Mouse (Mus musculus): ENCODE data around the gene Mta2. TPM values are rescaled to one million over a fixed set of nuclear protein-coding genes. Genes with fewer than 3 reads are reported as not detected.
A peak's percentile ranks its signal among the peaks of the same experiment; 100 is the strongest.

Gene Mta2
- polyA plus RNA-seq, 1 experiment from 2014 or later: 39.7 TPM

- no peaks in the 10 kb centered on the region for H3K9me3 ChIP-seq (ENCODE audit: control insufficient read depth, low read length)
- peak within 1 kb of the TSS; percentile 92 for H3K4me3 ChIP-seq (ENCODE audit: low read depth, low read length)
- H3K27ac ChIP-seq (replicated peaks; ENCODE audit: low read depth, low read length): peak within 1 kb of the TSS; percentile 99
- peak within 1 kb of the TSS; percentile 96 for H3K9ac ChIP-seq (ENCODE audit: low read depth, low read length)
- H3K36me3 ChIP-seq (ENCODE audit: control insufficient read depth, insufficient read depth, low read length): no peaks in the 10 kb centered on the region
- H3K27me3 ChIP-seq (replicated peaks; ENCODE audit: control insufficient read depth, insufficient read depth, low read length): no peaks in the 10 kb centered on the region
- H3K4me2 ChIP-seq (ENCODE audit: low read depth, low read length): peak within 1 kb of the TSS; percentile 81
- H3K4me1 ChIP-seq (ENCODE audit: control insufficient read depth, insufficient read depth, low read length): peaks cover 51% of the 10 kb centered on the region
- under 1% methylated on average over 23 of the region's 42 CpGs for WGBS
- ATAC-seq (ENCODE audit: low read depth) (peak; percentile 58), DNase-seq (ENCODE audit: low spot score) (peak; percentile 84)
Observed at GRCm38 (mm10) chr19:8989066-8989566, 47.4 kb downstream of the Mta2 start, which contains the start of gene Ahnak. Gene Ahnak, plus strand, starts transcription at chr19:8989284.

DNA sequence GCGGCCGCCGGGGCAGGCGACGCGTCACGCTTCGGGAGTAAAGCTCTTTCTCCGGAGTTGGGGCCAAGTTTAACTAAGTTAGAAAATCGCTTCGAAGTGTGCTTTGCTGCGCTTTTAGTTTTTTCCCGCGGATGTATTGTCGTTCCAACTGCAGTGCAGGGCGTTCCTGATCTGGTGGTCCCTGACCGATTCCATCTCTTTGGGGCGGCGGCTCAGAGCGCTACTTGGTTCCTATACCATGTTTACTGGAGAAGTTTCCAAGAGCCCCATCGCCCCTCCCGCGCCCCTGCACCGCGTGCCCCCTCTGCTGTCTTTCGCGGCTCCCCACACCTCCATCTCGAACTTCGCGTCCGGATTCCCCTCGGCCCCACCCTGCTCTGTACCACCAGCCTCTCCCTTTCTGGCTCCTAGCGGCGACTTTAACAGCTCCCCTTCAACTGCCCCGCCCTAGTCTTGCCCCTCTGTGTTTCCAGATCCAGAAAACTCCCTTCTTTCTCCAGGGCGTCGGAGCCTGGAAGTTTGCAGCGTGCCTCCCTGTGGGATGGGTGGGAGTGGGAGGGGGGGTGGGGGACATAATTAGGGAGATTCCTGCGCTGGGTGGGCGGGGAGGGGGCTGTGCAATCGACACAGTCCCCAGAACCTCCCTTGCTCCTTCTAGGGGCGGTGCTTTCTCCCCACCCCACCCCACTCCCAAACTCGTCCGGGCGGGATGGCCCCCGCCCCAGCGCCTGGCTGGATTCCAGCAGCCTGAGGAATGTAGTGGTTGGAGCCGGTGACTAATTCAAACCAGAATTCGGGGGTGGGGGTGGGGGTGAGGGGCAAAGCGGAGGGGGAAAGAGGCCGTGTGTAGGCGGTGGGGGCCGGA lies 48.1 kb downstream of the Mta2 start:
- under 1% methylated on average over 44 of the region's 53 CpGs for WGBS

GRCm38 (mm10) chr19:8990432-8991102 lies 48.9 kb downstream of the Mta2 start:
- Histone ChIP-seq H3K4me2 (ENCODE audit: low read depth, low read length) (peak overlapping the region; percentile 81), H3K4me1 (ENCODE audit: control insufficient read depth, insufficient read depth, low read length) (peaks cover 56% of the 10 kb centered on the region), H3K27me3 (replicated peaks; ENCODE audit: control insufficient read depth, insufficient read depth, low read length) (no peaks in the 10 kb centered on the region), H3K27ac (replicated peaks; ENCODE audit: low read depth, low read length) (peak overlapping the region; percentile 99), H3K9me3 (ENCODE audit: control insufficient read depth, low read length) (no peaks in the 10 kb centered on the region), H3K36me3 (ENCODE audit: control insufficient read depth, insufficient read depth, low read length) (no peaks in the 10 kb centered on the region), H3K4me3 (ENCODE audit: low read depth, low read length) (peak overlapping the region; percentile 92), H3K9ac (ENCODE audit: low read depth, low read length) (peak overlapping the region; percentile 96)
- 7% methylated on average over 14 of the region's 15 CpGs for WGBS
- no peak for DNase-seq (ENCODE audit: low spot score)
- peak; percentile 73 for ATAC-seq (ENCODE audit: low read depth)

More for the DNA sequence above, 48.1 kb downstream of the Mta2 start:
- Histone ChIP-seq H3K4me3 (ENCODE audit: low read depth, low read length) (peak overlapping the region; percentile 92), H3K27me3 (replicated peaks; ENCODE audit: control insufficient read depth, insufficient read depth, low read length) (no peaks in the 10 kb centered on the region), H3K36me3 (ENCODE audit: control insufficient read depth, insufficient read depth, low read length) (no peaks in the 10 kb centered on the region), H3K9ac (ENCODE audit: low read depth, low read length) (peak overlapping the region; percentile 96), H3K4me1 (ENCODE audit: control insufficient read depth, insufficient read depth, low read length) (peaks cover 53% of the 10 kb centered on the region), H3K4me2 (ENCODE audit: low read depth, low read length) (peak overlapping the region; percentile 81), H3K9me3 (ENCODE audit: control insufficient read depth, low read length) (no peaks in the 10 kb centered on the region), H3K27ac (replicated peaks; ENCODE audit: low read depth, low read length) (peak overlapping the region; percentile 99)
- peak; percentile 97 for DNase-seq (ENCODE audit: low spot score)
- ATAC-seq (ENCODE audit: low read depth): peak; percentile 84

- Histone ChIP-seq H3K4me2 (ENCODE audit: low read depth, low read length) (peak overlapping the region; percentile 81), H3K4me3 (ENCODE audit: low read depth, low read length) (peak overlapping the region; percentile 92), H3K4me1 (ENCODE audit: control insufficient read depth, insufficient read depth, low read length) (peaks cover 62% of the 10 kb centered on the region), H3K27me3 (replicated peaks; ENCODE audit: control insufficient read depth, insufficient read depth, low read length) (no peaks in the 10 kb centered on the region), H3K27ac (replicated peaks; ENCODE audit: low read depth, low read length) (peak overlapping the region; percentile 99), H3K9ac (ENCODE audit: low read depth, low read length) (peak overlapping the region; percentile 96), H3K9me3 (ENCODE audit: control insufficient read depth, low read length) (no peaks in the 10 kb centered on the region), H3K36me3 (ENCODE audit: control insufficient read depth, insufficient read depth, low read length) (no peaks in the 10 kb centered on the region)
- ATAC-seq (ENCODE audit: low read depth) (no peak), DNase-seq (ENCODE audit: low spot score) (no peak)
- 48% methylated on average over 4 of the region's 4 CpGs for WGBS
Observed at GRCm38 (mm10) chr19:8991245-8991870, 49.7 kb downstream of the Mta2 start.

DNA sequence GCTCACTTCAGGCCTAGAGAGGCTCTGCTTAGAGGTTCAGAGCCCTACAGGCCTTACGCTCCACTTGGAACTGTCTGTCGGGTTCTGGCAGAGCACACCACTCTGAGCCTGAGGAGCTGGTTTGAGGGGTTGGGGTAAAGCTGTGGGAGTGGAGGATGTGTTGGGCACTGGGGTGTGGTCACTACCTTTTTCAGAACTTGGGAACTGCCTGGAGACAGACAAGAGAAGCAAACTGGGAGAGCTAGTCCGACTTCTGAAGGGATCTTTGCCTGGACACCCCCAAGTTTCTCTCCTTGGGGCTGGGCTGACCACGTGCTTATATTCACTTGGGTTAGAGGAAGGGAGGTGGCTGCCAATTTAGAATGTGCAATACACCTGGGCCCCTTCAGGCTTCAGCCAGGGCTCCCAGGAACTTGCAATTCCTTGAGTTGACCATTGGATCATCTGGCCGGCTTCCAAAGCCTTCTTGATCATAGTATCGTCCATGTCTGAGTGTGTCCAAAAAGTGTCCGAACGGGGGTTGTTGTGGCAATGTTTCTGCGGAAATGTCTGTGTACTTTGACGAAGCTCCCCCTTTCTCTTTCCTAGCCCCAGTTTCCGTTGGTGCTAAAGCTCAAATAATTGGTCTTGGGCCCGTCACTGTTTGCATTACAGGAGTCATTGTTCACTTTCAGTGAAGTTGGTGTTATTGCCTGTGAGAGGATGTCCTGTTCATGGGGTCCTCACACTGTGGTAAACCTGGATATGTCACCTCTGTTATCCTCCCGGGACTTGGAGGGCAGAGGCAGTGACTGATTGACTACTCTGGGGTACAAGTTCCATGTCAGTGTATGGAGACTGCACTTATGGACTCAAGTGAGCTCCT lies 50.4 kb downstream of the Mta2 start:
- H3K9ac ChIP-seq (ENCODE audit: low read depth, low read length): peak overlapping the region; percentile 96
- H3K4me2 ChIP-seq (ENCODE audit: low read depth, low read length): peak overlapping the region; percentile 81
- DNase-seq (ENCODE audit: low spot score) (peak; percentile 51), ATAC-seq (ENCODE audit: low read depth) (no peak)
- H3K27ac ChIP-seq (replicated peaks; ENCODE audit: low read depth, low read length): peak overlapping the region; percentile 99
- H3K9me3 ChIP-seq (ENCODE audit: control insufficient read depth, low read length): no peaks in the 10 kb centered on the region
- no peaks in the 10 kb centered on the region for H3K36me3 ChIP-seq (ENCODE audit: control insufficient read depth, insufficient read depth, low read length)
- peak overlapping the region; percentile 92 for H3K4me3 ChIP-seq (ENCODE audit: low read depth, low read length)
- H3K4me1 ChIP-seq (ENCODE audit: control insufficient read depth, insufficient read depth, low read length): peaks cover 69% of the 10 kb centered on the region
- H3K27me3 ChIP-seq (replicated peaks; ENCODE audit: control insufficient read depth, insufficient read depth, low read length): no peaks in the 10 kb centered on the region
- 69% methylated on average over 13 of the region's 13 CpGs for WGBS

GRCm38 (mm10) chr19:8992769-8993624 lies 51.3 kb downstream of the Mta2 start:
- 26% methylated on average over 12 of the region's 12 CpGs for WGBS
- 0 out of 2 replicates have a peak, but pooled peaks have one; percentile 2 for ATAC-seq (ENCODE audit: low read depth)
- peak overlapping the region; percentile 99 for H3K27ac ChIP-seq (replicated peaks; ENCODE audit: low read depth, low read length)

DNA sequence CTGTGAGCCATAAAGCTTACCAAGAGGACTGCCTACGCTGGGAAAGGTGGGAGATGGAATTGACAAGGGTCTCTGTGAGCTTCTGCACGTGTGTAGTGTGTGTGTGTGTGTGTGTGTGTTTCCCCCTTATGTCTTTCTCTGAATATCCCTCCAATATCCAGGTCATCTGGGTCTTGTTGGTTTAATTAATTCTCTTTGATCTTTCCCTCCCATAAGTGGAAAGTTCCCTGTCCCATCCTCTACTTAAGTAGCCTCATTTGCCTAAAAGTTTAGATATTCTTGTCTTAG lies 51.9 kb downstream of the Mta2 start:
- no peak overlapping the region for H3K4me3 ChIP-seq (ENCODE audit: low read depth, low read length)
- peak overlapping the region; percentile 99 for H3K27ac ChIP-seq (replicated peaks; ENCODE audit: low read depth, low read length)

More at GRCm38 (mm10) chr19:8992769-8993624, 51.3 kb downstream of the Mta2 start:
- no peaks in the 10 kb centered on the region for H3K27me3 ChIP-seq (replicated peaks; ENCODE audit: control insufficient read depth, insufficient read depth, low read length)
- peak overlapping the region; percentile 96 for H3K9ac ChIP-seq (ENCODE audit: low read depth, low read length)
- DNase-seq (ENCODE audit: low spot score): peak; percentile 90
- H3K4me3 ChIP-seq (ENCODE audit: low read depth, low read length): peak overlapping the region; percentile 92
- no peaks in the 10 kb centered on the region for H3K9me3 ChIP-seq (ENCODE audit: control insufficient read depth, low read length)
- H3K4me1 ChIP-seq (ENCODE audit: control insufficient read depth, insufficient read depth, low read length): peaks cover 74% of the 10 kb centered on the region
- H3K4me2 ChIP-seq (ENCODE audit: low read depth, low read length): peak overlapping the region; percentile 81
- H3K36me3 ChIP-seq (ENCODE audit: control insufficient read depth, insufficient read depth, low read length): no peaks in the 10 kb centered on the region

More for the DNA sequence above, 51.9 kb downstream of the Mta2 start:
- Histone ChIP-seq H3K4me2 (ENCODE audit: low read depth, low read length) (peak overlapping the region; percentile 81), H3K36me3 (ENCODE audit: control insufficient read depth, insufficient read depth, low read length) (no peaks in the 10 kb centered on the region), H3K27me3 (replicated peaks; ENCODE audit: control insufficient read depth, insufficient read depth, low read length) (no peaks in the 10 kb centered on the region), H3K4me1 (ENCODE audit: control insufficient read depth, insufficient read depth, low read length) (peaks cover 74% of the 10 kb centered on the region), H3K9me3 (ENCODE audit: control insufficient read depth, low read length) (no peaks in the 10 kb centered on the region), H3K9ac (ENCODE audit: low read depth, low read length) (no peak overlapping the region)
- no peak for ATAC-seq (ENCODE audit: low read depth)
- 48% methylated on average over 2 of the region's 2 CpGs for WGBS
- DNase-seq (ENCODE audit: low spot score): no peak

Data from embryonic facial prominence, embryonic 14.5 days (tissue).